Mouse (Mus musculus) heart, postnatal 10 days (tissue): ENCODE data around the gene Ywhae. TPM values are rescaled to one million over a fixed set of nuclear protein-coding genes. Genes with fewer than 3 reads are reported as not detected.
"Not testable (repeated sequence)": the region's sequence is repeated elsewhere in the genome, so short reads cannot be mapped to it uniquely, and the experiment has no call there.

ENCODE experiments used
- DNase-seq, 2 experiments: peaks; one replicate each; pipeline ENCODE4 v3.0.0; 2021
- intact Hi-C: fragments of 180-260 bp; cut with DNase I; formaldehyde crosslinking; loops from one replicate; pipeline ENCODE4 v1.15.1; 2025
- total RNA-seq, 2 experiments: library from RNA; stranded (reverse); gene quantifications; 2 replicates each; pipeline ENCODE4 v1.2.3; 2021

The Ywhae gene
- total RNA-seq = 100 to 1,000 TPM; 738 to 749 TPM

DNA sequence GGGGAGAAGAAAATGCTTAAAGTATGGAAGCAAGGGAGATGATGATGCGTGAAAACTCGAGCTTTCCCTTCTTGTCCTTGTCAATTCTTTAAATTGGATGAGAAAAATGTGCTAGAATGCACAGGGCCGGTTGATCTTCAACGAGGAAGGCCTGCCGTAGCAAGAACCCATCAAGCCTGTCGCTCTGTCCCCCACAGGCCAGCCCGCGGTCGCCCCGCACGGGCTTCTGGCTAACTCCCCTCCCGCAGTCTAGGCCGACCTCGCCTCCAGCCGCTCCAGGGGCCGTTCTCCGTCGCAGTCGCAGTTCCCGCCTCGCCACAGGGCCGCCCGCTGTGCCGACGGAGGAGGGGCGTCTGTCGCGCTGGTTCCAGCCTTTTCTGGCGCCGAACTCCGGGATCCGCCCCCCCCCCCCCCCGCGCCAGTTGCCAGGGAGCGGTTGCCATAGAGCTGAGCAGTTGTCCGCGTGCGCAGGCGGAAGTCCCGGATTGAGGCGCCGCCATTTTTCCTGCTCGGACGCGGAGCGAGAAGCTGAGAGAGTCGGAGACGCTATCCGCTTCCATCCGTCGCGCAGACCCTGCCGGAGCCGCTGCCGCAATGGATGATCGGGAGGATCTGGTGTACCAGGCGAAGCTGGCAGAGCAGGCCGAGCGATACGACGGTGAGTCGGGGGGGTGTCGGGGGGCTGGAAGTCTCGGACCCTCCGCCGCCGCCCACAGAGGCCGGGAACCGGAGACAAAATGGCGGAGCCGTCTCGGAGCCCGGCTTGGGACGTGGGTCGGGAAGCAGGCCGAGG is at the start of gene Ywhae:
Gene Ywhae (plus strand): TSS at position 436 of the 793 bp plus-strand sequence.
- intact Hi-C loops = no loop called here

DNA sequence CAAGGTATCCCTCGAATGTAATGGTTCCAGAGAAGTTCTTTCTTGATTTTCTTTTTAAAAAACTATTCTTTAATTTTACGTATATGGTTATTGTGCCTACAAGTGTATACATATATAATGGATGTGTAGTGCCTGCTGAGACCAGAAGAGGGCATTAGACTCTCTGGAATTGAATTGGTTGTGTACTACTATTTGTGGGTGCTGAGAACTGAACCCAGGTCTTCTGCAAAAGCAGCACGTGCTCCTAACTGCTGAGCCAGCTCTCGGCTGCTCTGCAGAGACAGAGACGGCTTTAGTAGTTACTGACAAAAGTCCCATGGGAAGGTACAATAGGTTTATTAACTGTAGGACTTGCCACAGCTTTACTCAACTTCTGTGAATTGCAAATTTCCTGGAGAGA is 48.2 kb upstream of the Ywhae start:
- intact Hi-C loops = no loop called here
- no peak for DNase-seq

More for the DNA sequence above, at the start of gene Ywhae:
- DNase-seq = peak; percentile 93 to 94

DNA sequence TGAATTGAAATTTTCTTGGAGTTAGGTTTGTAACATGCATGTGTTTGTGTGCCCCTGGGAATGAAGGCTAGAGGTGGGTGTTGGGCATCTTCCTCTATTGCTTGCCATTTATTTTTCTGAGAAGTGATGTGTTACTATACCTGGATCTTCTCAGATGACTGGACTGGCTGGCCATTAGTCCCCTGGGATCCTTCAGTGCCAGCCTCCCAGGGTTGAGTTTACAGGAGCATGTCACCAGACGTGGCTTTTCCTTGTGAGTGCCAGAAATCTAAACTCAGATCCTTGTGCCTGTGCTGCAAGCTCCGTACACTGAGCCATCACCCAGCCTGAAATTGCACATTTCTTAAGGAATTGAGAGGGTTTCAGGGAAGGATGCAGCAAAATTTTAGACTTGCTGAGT is 47.7 kb upstream of the Ywhae start:
- intact Hi-C loops = no loop called here
- no peak for DNase-seq

DNA sequence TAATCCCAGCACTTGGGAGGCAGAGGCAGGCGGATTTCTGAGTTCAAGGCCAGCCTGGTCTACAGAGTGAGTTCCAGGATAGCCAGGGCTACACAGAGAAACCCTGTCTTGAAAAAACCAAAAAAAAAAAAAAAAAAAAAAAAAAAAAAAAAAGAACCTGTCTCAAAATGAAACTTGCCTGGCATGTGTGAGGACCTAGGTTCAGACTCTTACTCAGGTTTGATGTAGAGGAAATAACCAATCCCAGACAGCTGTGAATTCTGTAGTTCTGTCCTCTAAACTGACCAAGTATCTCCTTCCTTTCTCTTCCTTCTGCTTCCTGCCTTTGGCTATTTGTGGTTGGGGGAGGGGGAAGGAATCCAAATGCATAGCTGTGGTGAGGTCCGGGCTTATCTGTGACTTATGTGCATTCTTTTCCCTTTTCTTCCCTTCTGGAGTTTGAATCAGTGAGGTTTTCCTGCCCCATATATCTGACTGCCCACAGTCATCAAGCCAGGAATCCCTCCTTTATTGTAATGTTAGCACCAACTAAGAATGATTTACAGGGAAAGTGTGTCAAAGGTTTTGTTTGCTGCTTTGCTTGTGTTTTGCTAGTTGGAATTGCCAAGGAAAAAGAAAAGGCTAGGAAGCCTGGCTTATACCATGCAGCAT is 45.2 kb upstream of the Ywhae start:
- intact Hi-C loops = no loop called here
- no peak for DNase-seq

DNA sequence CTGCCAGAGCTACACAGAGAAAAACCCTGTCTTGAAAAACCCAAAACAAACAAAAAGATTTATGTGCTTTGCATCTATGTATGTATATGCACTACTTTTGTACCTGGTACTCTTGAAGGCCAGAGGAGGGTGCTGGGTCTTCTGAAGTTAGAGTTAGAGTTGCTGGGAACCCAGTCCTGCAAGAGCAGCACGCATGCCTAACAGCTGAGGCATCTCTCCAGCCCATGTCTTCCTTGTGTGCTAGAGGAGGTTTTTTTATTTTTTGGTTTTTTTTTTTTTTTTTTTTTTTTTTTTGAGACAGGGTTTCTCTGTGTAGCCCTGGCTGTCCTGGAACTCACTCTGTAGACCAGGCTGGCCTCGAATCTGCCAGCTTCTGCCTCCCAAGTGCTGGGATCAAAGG is 44.5 kb upstream of the Ywhae start:
- intact Hi-C loops = no loop called here
- no peak for DNase-seq

DNA sequence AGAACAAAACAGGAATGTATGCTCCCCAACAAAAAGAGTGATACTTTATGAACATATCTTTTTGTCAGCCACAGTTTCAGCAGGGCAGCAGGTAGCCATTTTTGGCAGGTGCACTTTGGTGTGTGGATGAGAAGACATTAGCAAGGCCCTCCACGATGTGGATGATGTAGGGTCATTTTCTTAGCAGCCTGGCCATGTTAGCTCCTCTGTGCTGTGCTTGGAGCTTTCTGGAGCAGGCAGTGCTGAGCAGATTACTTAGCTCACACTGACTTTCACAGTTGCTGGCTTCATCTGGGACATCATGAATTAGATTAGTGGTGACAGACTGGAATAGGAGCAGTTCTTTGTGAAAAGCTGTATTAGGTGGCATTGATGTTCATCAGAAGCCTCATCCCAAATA is 42.7 kb upstream of the Ywhae start:
- DNase-seq = no peak
- intact Hi-C loops = no loop called here

DNA sequence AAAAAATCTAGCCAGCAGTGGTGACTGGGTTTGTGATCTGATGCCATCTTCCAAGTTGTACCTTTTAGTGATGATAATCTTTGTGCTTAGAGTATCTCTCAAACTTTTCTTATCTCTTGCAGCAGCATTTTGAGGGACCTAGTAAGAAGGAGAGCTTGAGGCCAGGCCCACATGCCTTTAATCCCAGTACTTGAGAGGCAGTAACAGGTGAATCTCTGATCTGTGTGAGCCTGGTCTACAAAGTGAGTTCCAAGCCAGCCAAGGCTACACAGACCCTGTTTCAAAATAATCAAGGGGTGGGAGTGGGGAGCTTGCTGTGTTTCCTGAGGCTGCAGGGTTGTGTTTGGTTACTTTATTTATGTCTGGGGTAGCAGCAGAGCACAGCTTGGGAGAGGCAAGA is 41.6 kb upstream of the Ywhae start:
- intact Hi-C loops = no loop called here
- DNase-seq = no peak

DNA sequence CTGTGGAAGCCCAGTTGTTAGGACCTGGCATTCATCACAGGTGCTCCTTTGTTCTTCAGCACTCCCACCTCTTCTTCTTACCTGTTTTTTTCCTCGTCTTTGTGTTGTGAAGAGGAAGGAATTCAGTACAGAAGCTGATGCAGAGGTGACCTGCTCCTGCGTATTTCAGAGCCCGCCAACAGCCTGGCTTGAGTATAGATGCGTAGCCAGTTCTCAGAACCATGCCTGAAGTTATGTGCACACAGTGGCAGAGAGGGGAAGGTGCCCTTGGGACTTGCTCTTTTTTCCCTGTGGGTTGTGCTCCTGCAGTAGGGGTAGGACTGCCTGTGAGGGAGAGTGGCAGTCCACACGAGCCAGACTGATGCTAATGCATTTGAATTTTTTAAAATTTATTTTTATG is 39.1 kb upstream of the Ywhae start:
- intact Hi-C loops = no loop called here
- DNase-seq = no peak

DNA sequence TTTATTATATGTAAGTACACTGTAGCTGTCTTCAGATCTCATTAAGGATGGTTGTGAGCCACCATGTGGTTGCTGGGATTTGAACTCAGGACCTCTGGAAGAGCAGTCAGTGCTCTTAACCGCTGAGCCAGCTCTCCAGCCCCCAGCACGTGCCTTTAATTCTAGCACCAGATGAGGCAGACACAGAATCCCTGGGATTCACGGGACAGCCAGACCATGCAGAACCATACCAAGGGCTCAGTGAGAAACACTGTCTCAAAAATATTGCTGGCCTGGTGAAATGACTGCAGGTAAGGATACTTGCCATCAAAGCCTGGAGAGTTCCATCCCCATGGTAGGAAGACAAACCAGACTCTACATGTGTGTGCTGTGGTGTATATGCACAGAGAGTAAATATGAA is 35.2 kb upstream of the Ywhae start:
- DNase-seq, intact Hi-C loops: not testable (repeated sequence)

DNA sequence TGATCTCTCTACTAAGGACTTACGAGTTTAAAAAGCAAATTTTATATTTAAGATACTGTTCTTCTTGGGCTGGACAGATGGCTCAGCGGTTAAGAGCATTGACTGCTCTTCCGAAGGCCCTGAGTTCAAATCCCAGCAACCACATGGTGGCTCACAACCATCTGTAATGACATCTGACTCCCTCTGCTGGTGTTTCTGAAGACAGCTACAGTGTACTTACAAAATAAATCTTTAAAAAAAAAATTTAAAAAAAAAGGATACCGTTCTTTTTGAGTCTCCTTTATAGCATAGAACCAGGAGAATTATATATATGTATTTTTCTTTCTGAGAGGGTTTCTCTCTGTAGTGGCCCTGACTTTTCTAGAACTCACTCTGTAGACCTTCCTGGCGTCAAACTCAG is 32.1 kb upstream of the Ywhae start:
- no peak for DNase-seq
- intact Hi-C loops = no loop called here

DNA sequence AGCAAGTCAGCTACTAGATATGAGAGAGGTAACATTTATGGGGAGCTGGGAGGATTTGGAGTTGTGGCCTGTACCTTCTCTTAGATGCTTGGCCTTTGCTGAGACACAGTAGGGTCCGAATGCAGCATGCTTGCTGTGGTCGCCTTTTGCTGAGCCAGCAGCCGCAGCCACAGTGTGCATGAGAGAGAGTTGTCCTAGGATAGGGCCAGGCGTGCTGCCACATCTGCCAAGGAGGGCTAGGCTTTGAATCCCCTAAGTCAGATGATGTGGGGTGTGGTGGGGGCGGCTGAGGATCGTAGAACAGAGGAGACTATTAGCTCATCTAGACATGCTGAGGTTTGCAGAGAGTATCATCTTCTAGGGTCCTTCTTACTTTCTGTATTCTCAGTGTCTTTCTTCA is 29.9 kb upstream of the Ywhae start:
- intact Hi-C loops = no loop called here
- DNase-seq = no peak

DNA sequence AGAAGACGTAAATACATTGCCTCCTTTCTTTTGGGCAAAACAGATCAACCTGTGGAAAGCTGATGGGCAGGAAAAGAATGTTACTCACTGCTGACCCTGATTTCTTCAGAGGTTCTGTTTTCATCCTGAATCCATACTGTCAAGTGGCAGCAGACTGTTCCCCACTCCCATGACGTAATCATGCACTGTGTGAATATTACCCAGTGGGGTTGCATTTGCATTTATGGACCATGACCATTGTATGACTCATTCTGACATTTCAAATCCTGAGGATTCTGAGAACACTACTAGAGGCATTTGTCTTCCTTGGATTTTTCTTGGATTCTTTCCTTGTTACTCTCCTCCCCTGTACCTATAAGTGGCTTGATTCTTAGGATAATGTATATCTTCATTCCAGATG is 28.9 kb upstream of the Ywhae start:
- DNase-seq = no peak
- intact Hi-C loops = no loop called here

DNA sequence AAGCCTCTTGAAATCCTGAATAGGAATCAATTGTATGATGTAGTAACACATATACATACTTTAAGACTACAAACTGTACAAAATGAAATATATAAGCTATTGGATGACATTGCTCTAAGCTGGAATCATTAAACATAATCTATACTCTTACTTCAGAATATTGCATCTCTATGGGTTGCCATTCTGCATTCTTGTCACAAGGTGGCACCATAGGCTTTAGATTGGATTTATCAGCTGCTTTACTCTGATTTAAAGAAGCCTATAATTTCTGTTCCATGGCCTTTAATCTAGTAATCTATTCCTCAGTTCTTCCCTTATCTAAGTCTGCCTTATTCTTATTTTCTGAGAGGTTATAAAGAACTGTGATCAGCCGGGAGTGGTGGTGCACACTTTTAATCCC is 18.7 kb upstream of the Ywhae start:
- intact Hi-C loops = loop anchor here (5.0 kb wide), 2 partner anchors 253 to 453 kb away; no protein-coding TSS in a partner anchor

DNA sequence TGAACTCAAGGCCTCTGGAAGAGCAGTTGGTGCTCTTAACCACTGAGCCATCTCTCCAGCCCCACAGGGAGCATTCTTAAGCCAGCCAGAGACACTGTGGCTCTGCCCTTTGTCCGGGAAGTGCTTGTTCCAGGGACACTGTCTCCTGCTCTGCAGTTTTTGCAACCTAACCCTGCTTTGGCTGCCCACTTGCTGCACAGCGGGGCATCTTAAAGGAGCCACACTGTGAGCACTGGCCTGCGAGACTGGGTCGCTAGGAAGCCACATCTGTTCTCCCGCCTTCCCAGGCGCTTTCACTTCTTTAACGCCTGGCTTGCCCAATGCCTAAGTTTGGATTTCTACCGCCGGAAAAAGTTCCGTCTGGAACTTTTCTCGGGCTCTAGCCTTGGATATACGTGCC is 17.1 kb upstream of the Ywhae start:
- no peak for DNase-seq
- intact Hi-C loops = no loop called here

More for the DNA sequence above, 18.7 kb upstream of the Ywhae start:
- DNase-seq = peak; percentile 28 to 39

DNA sequence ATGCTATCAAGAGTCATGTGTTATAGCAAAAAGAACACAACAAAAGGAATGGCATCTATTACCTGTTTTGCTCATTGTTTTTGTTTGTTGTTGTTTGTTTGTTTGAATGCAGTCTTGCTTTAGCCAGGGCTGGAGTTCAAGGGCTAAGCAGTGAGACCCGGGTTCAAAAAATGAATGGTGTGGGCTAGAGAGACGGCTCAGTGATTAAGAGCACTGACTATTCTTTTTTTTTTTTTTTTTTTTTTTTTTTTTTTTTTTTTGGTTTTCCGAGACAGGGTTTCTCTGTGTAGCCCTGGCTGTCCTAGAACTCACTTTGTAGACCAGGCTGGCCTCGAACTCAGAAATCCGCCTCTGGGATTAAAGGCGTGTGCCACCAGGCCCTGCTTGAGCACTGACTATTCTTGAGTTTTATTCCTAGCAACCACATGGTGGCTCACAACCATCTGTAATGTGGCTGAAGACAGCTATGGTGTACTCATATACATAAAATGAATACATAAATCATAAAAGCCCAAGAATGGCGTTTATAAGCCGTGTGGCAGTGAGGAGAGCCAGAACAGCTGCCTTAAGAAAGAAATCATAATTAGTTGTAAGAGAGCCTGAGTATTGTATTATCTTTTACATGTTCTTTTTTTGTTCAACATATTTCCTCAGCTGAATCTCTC is 15.9 kb upstream of the Ywhae start:
- no peak for DNase-seq
- intact Hi-C loops = no loop called here

DNA sequence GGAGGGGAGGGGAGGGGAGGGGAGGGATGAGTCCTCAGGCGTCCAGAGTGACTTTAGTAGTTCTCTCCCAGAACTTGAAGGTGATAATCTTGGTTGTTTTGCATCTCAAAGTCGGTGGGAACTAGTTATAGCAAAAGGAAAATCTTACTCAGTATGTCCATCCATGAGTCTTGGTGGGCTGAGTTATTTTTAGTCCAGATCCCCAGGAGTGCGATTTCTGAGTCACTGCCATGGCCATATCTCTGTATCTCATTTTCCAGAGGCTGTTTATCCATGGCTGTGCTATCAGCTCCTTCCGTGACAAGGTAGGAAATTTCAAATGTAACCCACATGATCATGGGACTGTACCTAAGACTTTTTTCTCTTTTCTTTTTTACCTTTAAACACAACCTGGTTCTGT is 10.3 kb upstream of the Ywhae start:
- no peak for DNase-seq
- intact Hi-C loops = no loop called here

DNA sequence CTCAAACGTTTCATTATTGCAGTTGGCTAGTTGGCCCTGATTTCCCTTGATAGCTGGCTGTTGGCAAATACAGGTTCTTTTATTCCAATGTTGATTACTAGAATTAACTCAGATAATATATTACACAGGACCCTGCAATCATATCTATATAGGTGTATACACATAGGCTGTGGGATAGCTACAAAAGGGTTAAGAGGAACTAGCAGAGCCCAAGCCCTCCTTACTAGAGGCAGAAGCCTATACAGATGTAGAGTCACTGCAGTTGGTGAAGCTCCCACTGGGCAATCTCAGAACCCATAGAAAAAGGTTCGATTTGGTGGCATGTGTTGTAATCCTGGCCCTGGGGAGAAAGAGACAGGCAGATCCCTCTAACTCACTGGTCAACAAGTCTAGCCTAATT is 5.5 kb upstream of the Ywhae start:
- no peak for DNase-seq
- intact Hi-C loops = no loop called here

DNA sequence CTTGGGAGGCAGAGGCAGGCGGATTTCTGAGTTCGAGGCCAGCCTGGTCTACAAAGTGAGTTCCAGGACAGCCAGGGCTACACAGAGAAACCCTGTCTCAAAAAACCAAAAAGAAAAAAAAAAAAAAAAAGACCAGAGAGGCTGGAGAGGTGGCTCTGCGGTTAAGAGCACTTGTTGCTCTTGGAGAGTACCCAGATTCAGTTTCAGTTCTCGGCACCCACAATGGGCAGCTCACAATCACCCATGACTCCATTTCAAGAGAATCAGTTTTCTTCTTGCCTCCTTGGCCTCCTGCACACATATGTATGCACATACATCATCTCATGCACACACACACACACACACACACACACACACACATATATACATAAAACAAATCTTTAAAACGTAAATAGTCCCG is 5.0 kb upstream of the Ywhae start:
- DNase-seq, intact Hi-C loops: not testable (repeated sequence)

DNA sequence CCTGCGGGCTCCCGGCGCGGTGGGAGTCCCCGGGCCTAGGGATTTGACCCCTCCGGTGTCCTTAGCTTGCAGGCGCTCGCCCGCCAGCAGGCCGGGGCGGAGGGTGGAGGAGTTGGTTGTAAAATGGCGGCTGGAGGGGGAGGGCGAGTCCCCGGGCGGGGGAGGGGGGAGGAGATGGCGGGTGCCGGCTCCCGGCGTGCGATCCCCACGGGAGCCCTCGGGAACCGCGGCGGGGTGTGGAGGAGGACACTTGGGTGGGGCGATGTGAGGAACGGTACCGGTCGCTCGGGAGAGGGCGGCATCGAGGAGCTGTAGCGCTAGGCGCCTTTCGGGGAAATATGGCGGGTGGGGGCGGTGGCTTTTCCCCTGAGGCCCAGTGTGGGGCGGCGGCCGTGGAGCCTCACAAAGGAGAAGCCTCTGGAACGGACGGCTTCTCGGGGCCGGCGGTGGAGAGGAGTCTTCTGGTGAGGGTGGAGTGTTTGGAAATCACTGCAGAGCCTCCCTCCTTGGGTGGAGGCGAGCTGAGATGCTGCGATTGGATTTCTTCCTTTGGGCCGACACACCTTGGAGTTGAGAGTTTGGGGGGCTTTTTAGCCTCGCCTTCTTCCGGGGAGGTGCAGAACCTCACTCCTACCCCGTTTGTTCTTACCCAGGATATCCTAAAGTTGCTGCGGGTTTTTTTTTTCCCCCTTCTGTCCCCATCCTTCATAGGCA is 715 bp downstream of the Ywhae start:
- intact Hi-C loops = no loop called here
- DNase-seq = peak in 1 of 2 experiments; percentile 90

DNA sequence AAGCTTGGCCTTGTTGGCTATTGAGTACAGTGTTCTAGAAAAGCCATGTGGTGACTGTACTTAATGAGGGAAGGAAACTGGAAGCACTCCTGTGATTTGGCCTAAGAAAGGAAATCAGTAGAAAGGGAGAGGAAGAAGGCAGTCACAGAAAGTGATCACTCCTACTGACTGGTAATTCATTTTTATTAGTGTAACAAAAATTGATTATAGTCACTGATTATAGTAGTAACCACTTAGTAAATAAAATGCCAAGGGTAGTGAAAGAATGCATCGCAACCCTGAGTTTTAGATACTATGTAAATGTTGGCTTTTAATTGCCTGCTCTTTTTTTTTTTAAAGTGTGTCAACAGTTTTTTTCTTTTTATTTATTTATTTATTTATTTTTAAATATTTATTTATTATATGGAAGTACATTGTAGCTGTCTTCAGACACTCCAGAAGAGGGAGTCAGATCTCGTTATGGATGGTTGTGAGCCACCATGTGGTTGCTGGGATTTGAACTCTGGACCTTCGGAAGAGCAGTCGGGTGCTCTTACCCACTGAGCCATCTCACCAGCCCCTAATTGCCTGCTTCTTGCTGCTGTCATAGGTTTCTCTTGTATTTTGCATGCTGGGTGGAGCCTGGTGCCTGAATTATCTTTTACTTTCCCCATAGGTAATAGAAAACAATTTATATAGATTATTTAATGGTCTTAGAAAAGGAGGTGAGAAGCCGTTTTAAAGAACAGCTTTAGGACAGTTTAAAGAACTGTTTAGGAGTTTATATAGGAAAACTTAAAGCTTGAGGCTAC is 3.0 kb downstream of the Ywhae start:
- DNase-seq = no peak
- intact Hi-C loops = loop anchor here (2.0 kb wide), 1 partner anchor 31 kb away; no protein-coding TSS in a partner anchor
